Mouse (Mus musculus) urinary bladder, adult 2 months (tissue): ENCODE data around the gene Gsx2. TPM values are rescaled to one million over a fixed set of nuclear protein-coding genes. Genes with fewer than 3 reads are reported as not detected.
A peak's percentile ranks its signal among the peaks of the same experiment; 100 is the strongest.

Source experiments
- DNase-seq: peaks from one replicate; pipeline ENCODE4 v3.0.0; 2022; ENCODE audit warnings: low spot score
- polyA plus RNA-seq: library from polyadenylated mRNA; depleted of rRNA; stranded (reverse); fragments of >200 nt; gene quantifications from 2 replicates; pipeline ENCODE4 v1.2.3, GENCODE M21; 2012; rRNA removed

The Gsx2 gene
- polyA plus RNA-seq, result not detected in 2 replicates

DNA sequence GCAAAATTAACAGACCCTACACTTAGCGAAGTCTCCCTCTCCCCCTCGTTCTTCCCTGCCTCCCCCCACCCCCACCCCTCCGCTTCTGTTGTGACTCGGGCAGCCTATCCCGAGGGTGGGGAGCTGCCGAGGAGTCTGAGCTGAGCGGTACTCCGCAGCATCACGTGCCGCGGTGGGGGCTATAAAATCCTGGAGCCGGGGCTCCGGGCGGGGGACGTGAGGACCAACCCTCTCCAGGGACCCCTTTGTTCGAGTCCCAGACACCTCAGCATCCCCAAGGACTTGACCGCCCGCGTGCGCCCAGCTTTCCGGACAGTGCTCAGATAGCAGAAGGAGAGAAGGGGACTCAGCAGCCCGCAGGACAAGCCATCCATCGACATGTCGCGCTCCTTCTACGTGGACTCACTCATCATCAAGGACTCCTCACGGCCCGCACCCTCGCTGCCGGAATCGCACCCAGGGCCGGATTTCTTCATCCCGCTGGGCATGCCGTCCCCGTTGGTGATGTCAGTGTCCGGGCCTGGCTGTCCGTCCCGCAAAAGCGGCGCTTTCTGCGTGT is at the start of gene Gsx2:
Gene Gsx2, plus strand, starts transcription at position 219 of the 559 bp plus-strand sequence.
- no peak for DNase-seq

GRCm38 (mm10) chr5:75035475-75035874 is 39.9 kb upstream of the Gsx2 start:
- no peak for DNase-seq

- DNase-seq, result no peak
These were observed 36.1 kb upstream of the Gsx2 start for GRCm38 (mm10) chr5:75039307-75039706.

DNA sequence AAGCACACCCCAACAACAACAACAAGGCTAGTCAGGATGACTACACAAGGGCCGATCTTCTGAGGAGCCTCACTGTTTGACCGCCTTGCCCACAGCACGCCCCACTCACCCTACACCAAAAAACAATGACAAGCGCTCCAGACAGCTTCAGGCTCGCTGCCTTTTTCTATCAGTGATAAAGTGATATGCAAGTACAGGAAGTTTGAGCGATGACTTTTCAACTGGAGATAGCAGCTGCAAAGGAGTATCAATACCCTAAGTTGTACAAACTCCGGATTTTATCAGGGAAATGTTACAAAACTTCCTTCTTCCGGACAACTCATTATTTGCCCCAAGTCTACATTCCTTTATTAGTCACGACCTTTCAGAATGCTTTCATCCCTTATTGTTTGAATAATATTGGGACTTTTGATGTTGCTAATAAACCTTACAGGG is 32.4 kb upstream of the Gsx2 start:
- DNase-seq, result no peak

DNA sequence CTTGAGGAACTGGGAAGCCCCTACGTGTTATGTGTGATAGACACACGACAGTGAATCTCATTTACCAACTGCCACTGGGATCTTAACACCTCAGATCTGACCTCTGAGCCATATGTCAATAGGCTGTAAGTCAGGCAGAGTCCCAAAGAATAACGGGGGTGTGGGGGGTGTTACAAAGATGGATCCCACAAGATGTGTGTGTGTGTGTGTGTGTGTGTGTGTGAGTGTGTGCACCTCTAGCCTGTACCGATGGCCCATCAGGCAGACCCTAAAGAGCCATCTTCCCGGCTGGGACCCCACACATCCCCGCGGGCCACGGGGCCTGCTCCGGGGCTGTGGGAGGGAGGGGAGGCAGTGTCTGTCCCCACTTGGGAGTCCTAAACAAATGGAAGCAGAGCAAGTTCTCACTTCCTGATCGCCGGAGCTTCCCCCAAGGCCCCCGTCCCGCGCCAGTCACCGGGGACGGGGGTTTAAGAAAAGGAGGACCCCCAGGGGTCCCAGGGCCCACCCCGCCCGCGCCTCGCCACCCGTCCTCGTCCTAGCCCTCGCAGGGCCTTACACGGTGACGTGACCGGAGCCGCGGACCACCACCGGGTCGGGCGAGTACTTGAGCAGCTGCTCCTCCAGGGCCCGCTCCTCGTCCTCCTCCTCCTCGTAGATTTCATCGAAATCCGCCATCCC is 31.6 kb upstream of the Gsx2 start:
- no peak for DNase-seq

DNA sequence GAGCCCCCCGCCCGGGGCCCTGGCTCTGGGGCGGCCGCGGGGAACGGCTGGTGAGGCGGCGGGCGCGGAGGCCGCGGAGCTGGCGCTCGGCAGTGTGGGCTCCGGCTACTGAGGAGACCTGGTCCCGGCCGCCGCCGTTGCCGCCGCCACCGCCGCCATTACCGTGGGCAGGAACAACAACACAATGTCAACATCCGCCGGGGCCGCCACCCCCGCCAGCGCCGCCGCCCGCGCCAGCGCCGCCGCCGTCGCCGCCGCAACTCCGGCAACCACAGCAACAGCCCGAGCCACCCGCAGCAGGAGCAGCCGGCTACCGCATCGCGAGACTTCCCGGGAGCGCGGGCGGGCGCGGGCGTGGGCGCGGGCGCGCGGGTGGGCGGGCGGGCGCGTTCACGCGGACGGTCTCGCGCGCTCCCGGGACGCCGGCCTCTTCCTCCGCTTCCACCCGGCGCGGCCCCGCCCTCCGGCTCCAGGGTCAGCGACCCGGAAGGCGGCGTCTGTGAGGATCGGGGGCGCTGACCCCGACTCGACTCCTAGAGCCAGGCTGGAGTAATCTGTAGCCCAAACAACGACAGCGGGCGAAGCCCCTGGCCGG is 31.0 kb upstream of the Gsx2 start, which contains the start of gene Chic2:
Gene Chic2, minus strand, starts transcription at position 465 of the 595 bp plus-strand sequence.
- peak; percentile 80 for DNase-seq

DNA sequence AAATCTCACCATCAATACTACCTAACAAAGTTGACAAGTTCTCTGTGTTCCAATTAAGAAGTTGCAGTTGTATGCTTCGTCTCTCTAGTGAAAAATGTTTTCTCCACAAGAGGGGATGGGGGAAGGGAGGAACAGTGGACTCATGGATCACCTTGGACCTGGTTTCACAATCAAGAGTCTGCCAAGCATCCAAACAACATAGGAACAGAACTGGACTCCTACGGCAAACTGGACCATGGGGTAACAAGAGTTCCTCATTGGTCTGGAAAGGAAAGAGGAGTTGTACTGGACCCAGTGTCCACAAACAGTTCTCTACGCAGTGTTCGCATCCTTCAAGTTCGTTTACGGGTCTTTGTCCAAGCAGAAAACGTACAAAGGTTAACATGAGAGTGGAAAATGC is 30.0 kb upstream of the Gsx2 start:
- DNase-seq, result no peak

- no peak for DNase-seq
These were observed 28.6 kb upstream of the Gsx2 start for GRCm38 (mm10) chr5:75046681-75047321.

- no peak for DNase-seq
These were observed 24.3 kb upstream of the Gsx2 start for GRCm38 (mm10) chr5:75051109-75051508.

- DNase-seq, result no peak
These were observed 12.2 kb upstream of the Gsx2 start for GRCm38 (mm10) chr5:75063177-75063576.

DNA sequence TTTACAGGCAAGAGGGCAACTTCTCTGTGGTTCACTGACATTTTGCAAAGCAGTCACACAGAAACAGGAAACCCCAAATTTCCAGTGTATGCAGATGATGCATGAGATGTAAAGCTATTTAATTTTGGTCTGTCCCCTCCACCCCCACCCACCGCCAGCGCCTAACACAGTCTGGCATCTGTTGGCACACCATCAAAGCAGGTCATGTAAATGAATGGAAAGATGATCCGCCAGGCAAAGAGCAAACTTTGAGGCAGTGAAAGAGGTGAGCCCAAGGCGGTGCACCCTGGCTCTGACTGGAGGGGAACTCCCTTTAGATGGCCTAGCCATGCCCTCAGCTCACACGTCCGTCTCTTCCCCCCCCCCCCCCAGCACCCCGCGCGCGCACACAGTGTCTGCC is 8.7 kb upstream of the Gsx2 start:
- no peak for DNase-seq

GRCm38 (mm10) chr5:75067125-75067756 is 8.2 kb upstream of the Gsx2 start:
- DNase-seq, result peak; percentile 36

- DNase-seq, result no peak
These were observed 5.3 kb upstream of the Gsx2 start for GRCm38 (mm10) chr5:75070132-75070531.

- no peak for DNase-seq
These were observed 4.6 kb upstream of the Gsx2 start for GRCm38 (mm10) chr5:75070656-75071375.

DNA sequence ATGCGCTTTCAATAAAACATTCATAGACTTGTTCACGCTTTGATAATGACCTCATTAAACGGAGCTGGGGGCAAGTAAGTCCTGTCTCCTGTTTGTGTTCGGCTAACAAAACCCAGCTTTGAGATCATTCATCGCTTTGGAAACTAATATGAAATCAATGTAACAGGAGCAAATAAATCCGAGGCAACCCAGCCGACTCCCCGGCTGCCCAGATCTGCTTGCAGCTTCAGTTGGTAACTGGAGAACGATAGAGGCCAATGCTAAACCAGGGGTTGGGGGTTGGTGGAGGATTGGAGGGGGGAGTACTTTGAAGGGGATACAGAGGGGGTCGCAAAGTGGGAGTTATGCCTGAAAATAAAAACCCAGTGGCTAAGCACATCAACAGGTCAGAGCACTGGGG is 3.5 kb upstream of the Gsx2 start:
- no peak for DNase-seq

DNA sequence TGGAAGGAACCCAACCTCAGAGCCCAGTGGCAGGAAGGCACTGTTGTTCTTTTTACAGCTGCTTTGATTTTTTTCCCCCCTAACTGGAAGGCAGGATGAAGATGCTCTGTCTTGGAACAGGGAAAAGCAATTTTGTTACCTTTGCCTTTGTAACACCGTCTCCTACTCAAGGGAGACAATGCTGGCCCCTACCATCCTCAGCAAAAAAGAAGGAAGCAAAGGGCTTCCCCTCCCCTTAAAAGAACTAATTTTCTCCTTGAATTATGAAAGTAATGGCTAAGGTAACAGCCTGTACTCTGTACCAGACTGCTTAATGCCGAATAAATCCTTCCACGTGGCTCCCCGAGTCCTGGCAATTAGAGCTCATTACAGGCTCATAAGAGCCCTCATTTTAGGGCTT is 2.9 kb upstream of the Gsx2 start:
- DNase-seq, result no peak

GRCm38 (mm10) chr5:75073167-75073566 is 2.2 kb upstream of the Gsx2 start:
- DNase-seq, result no peak

DNA sequence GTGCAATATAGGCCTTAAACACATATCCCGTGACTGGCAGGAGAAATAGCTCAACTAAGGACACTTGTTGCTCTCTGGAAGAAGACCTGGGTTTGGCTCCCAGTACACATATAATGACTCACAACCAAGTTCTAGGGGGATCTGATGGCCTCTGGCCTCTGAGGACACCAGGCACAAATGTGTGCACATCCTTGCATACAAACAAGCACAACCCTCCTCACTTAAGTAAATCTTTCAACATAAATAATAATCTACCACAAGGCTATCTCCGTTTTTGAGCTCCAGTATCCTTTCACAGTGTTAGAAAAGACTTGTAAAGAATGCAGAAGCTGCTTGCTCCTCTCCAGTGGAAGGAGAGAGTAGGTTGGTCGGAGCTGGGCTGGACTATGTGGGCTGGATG is 1.7 kb upstream of the Gsx2 start:
- DNase-seq, result no peak

GRCm38 (mm10) chr5:75074132-75074531 is 1.3 kb upstream of the Gsx2 start:
- no peak for DNase-seq

GRCm38 (mm10) chr5:75074537-75075382 is 641 bp upstream of the Gsx2 start:
- DNase-seq, result no peak
